Mouse (Mus musculus) cerebellum, adult 2 months (tissue): ENCODE measurements around the gene Nr1d1. TPM values are rescaled to one million over a fixed set of nuclear protein-coding genes. Genes with fewer than 3 reads are reported as not detected.

Experiments
- DNase-seq, 2 experiments: peaks; one replicate each; pipeline ENCODE4 v3.0.0; 2021
- H3K27ac ChIP-seq: fragments of 200-500 bp; 2 replicates; pipeline ENCODE4 v1.5.1; 2012; ENCODE audit warnings: low read length, control low read depth, inconsistent platforms; ENCODE audit not compliant: insufficient read depth
- H3K27me3 ChIP-seq: fragments of 200-500 bp; 2 replicates; pipeline ENCODE4 v1.6.1; 2012; ENCODE audit warnings: inconsistent platforms, mild to moderate bottlenecking, low read length, moderate library complexity; ENCODE audit not compliant: control insufficient read depth, insufficient read depth
- H3K4me1 ChIP-seq: fragments of 200-500 bp; 2 replicates; pipeline ENCODE4 v1.6.1; 2011; ENCODE audit warnings: low read length; ENCODE audit not compliant: control insufficient read depth, insufficient read depth
- H3K4me3 ChIP-seq: fragments of 200-500 bp; replicated peaks from 2 replicates; pipeline ENCODE3; 2011; ENCODE audit warnings: mild to moderate bottlenecking, low read depth, low read length, control low read depth; ENCODE audit not compliant: insufficient read depth
- CTCF ChIP-seq: fragments of 200-500 bp; IDR thresholded peaks from 2 replicates; pipeline ENCODE4 v1.5.1; 2011; ENCODE audit warnings: low read depth, mild to moderate bottlenecking, control low read depth, low read length, moderate library complexity, borderline replicate concordance; ENCODE audit not compliant: insufficient read depth
- POLR2A ChIP-seq: fragments of 200-500 bp; IDR thresholded peaks from 2 replicates; pipeline ENCODE4 v1.6.1; 2011; ENCODE audit warnings: low read length, control low read depth, borderline replicate concordance; ENCODE audit not compliant: insufficient read depth
- WGBS: fragments of 180-500 bp; shearing (Covaris S2); methylation state at CpG from one replicate; pipeline ENCODE4 v1.1.7; 2018; 5-methylcytosine and 5-hydroxymethylcytosine counted together
- polyA plus RNA-seq: library from polyadenylated mRNA; depleted of rRNA; stranded (reverse); fragments of >200 nt; gene quantifications from 2 replicates; pipeline ENCODE4 v1.2.3, GENCODE M21; 2012; rRNA removed

Nr1d1 gene
- polyA plus RNA-seq, 1 experiment: 144 TPM

GRCm38 (mm10) chr11:98730727-98731126 lies 44.4 kb downstream of the Nr1d1 start:
- Histone ChIP-seq H3K4me3 (no peak overlapping the region), H3K4me1 (peaks cover 3% of the 10 kb centered on the region), H3K27ac (peak overlapping the region; percentile 67; the same call in 1 of the 2 replicates), H3K27me3 (no peaks in the 10 kb centered on the region)
- no peak for DNase-seq
- 30% methylated on average over 4 of the region's 4 CpGs for WGBS
- no peak for TF ChIP-seq POLR2A
- no peak for TF ChIP-seq CTCF

DNA sequence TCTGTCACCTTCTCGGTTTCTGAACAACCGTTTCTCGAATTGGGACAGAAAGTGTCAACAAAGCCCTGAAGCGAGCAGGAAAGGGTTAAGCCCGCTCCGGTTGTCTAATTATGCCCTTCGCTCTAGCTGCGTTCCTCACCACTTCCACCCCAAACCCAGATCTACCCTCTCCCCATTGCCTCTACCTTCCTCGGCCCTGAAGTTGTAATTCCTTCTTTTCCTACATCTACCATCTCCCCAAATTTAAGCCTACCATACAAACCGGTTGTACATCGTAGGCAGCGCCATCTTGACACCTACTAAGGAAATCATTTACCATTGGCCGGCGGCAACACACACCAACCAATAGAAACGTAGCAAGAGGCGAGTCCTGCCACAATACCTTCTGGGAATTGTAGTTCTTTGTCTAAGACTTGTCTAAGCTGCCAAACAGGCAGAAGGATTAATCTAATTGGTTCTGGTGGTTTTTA lies 46.0 kb downstream of the Nr1d1 start, which contains the start of gene Med24:
Gene Med24 (minus strand): TSS at position 317 of the 470 bp plus-strand sequence.
- peak within 1 kb of the TSS; percentile 100 for H3K4me3 ChIP-seq
- peak within 1 kb of the TSS; percentile 49; the same call in 1 of the 2 replicates for H3K27ac ChIP-seq
- under 1% methylated on average over 16 of the region's 16 CpGs for WGBS
- H3K4me1 ChIP-seq: peaks cover 3% of the 10 kb centered on the region
- H3K27me3 ChIP-seq: no peaks in the 10 kb centered on the region
- DNase-seq: peak; percentile 89 to 93
- TF ChIP-seq CTCF (no peak), POLR2A (peak; percentile 69; the same call in 1 of the 2 replicates)

DNA sequence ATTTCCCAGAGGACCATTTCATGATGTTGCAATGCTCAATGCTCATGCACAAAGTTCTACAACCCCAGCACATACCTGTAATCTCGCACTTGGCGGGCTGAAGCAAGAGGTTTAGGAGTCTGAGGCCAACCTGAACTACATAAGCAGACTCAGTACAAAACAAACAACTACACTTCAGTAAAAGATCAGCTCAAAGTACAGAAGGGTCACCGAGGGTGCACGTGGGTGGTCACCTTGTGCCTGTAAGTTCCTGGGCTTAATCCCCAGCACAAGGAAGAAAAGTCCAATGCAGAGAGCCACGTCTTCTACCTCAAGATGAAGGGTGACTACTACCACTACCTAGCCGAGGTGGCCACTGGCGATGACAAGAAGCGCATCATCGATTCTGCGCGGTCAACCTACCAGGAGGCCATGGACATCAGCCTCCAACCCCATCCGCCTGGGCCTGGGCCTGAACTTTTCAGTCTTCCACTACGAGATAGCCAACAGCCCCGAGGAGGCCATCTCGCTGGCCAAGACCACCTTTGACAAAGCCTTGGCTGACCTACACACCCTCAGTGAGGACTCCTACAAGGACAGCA lies 49.1 kb downstream of the Nr1d1 start:
- DNase-seq: no peak
- Histone ChIP-seq H3K4me3 (no peak overlapping the region), H3K4me1 (peaks cover 4% of the 10 kb centered on the region), H3K27me3 (no peaks in the 10 kb centered on the region), H3K27ac (no peak overlapping the region)
- 94% methylated on average over 15 of the region's 15 CpGs for WGBS
- TF ChIP-seq POLR2A (no peak), CTCF (no peak)

DNA sequence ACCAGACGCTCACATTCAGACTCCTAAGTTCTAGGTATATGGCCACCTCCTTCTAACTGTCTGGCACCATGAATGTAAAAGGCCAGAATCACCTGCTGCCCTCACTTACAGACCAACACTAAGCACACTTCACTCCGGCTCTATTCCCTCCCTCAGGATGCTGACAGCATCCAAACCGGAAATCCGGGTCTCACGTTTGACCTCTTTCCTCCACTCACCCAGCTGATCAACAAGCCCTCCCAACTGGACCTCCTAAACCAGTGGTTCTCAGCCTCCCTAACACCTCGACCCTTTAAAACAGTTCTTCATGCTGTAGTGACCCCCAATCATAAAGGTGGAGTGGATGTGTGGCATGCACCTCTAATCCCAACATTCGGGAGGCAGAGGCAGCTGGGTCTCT lies 52.0 kb downstream of the Nr1d1 start:
- no peak for TF ChIP-seq POLR2A
- TF ChIP-seq CTCF: no peak
- Histone ChIP-seq H3K4me1 (peaks cover 9% of the 10 kb centered on the region), H3K27me3 (no peaks in the 10 kb centered on the region), H3K4me3 (no peak overlapping the region), H3K27ac (no peak overlapping the region)
- no peak for DNase-seq
- 87% methylated on average over 7 of the region's 7 CpGs for whole genome bisulfite sequencing

DNA sequence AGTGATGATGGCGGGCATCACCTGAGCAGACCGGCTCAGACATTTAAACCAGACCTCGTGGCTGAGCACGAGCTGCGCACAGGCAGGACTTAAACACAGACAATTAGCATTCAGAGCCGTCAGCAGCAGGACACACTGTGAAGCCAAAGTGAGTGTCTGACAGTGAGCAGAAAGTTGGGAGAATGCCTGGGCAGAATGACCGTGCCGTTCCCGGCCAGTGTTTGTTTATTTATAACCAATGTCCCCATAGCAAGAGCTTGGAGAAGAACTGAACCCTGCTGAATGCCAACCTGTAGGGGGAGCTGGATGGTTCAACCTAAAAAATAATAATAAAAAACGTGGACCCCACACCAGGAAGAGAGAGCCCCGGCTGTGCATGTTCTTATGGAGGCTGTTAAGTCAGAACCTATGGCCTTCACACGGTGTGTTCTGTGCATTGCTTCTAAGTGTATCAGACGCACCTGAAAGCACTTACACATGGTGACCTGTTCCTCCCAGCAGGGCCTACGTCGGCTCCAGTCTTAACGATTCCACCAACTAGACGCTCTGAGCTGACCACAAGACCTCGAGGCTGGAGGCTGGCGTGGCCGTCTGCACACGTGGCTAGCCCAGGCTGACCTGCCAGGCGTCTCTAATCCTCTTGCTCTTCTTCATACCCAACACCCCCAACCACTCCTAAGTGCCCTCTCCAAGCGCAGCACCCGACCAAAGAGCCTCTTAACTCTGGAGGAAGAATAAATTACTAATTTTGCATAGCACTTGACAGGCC lies 53.5 kb downstream of the Nr1d1 start:
- WGBS: 21% methylated on average over 24 of the region's 24 CpGs
- Histone ChIP-seq H3K4me1 (peaks cover 12% of the 10 kb centered on the region), H3K27ac (peak overlapping the region; percentile 18; the same call in 1 of the 2 replicates), H3K4me3 (no peak overlapping the region), H3K27me3 (no peaks in the 10 kb centered on the region)
- no peak for TF ChIP-seq POLR2A
- TF ChIP-seq CTCF: no peak
- peak; percentile 68 to 83 for DNase-seq

DNA sequence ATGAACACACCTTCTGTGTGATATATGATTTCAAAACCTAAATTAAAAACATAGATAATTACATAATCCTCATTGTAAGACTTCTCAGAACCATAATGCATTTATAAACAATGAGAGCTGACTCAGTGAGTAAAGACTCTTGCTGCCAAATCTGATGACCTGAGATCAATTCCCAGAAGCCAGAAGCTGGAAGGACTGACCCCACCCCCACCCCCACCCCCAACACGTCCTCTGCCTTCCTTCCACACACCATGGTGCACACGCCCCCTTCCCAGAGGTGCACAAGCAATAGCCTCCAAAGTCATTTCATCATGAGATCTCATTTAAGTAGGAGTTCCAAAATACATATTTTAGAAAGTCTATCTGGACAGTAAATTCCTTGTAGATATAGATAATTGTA lies 54.4 kb downstream of the Nr1d1 start:
- 88% methylated on average over 2 of the region's 2 CpGs for WGBS

More for the DNA sequence above, 54.4 kb downstream of the Nr1d1 start:
- DNase-seq: no peak
- H3K4me1 ChIP-seq: peaks cover 12% of the 10 kb centered on the region
- no peaks in the 10 kb centered on the region for H3K27me3 ChIP-seq
- no peak overlapping the region for H3K4me3 ChIP-seq
- TF ChIP-seq CTCF (no peak), POLR2A (no peak)
- no peak overlapping the region for H3K27ac ChIP-seq

Other genes with a start within 250 kb of the Nr1d1 start
- gene Ikzf3, start 229.3 kb downstream of the Nr1d1 start, polyA plus RNA-seq: 0.07 and 0.10 TPM in 2 replicates
- 0.13 and 0.20 TPM in 2 replicates for gene Zpbp2, start 224.2 kb downstream of the Nr1d1 start, polyA plus RNA-seq
- gene Ormdl3, start 188.0 kb downstream of the Nr1d1 start, polyA plus RNA-seq: 64.6 and 66.8 TPM in 2 replicates
- gene Lrrc3c, start 177.0 kb downstream of the Nr1d1 start, polyA plus RNA-seq: 0.41 TPM in 1 of 2 replicates, not detected in the other
- 0.33 and 0.35 TPM in 2 replicates for gene Gm12355, start 149.7 kb downstream of the Nr1d1 start, polyA plus RNA-seq
- not detected in 2 replicates for gene Gsdma3, start 149.0 kb downstream of the Nr1d1 start, polyA plus RNA-seq
- not detected in 2 replicates for gene Gsdma2, start 128.6 kb downstream of the Nr1d1 start, polyA plus RNA-seq
- 0.13 and 0.28 TPM in 2 replicates for gene Gsdma, start 111.0 kb downstream of the Nr1d1 start, polyA plus RNA-seq
- gene Psmd3, start 92.8 kb downstream of the Nr1d1 start, polyA plus RNA-seq: 205 and 207 TPM in 2 replicates
- gene Csf3, start 74.1 kb downstream of the Nr1d1 start, polyA plus RNA-seq: not detected in 2 replicates
- 105 and 108 TPM in 2 replicates for gene Med24, start 45.9 kb downstream of the Nr1d1 start, polyA plus RNA-seq
- 439 and 447 TPM in 2 replicates for gene Thra, start 34.7 kb downstream of the Nr1d1 start, polyA plus RNA-seq
- gene Msl1, start 20.2 kb upstream of the Nr1d1 start, polyA plus RNA-seq: 99.1 and 103 TPM in 2 replicates
- gene Casc3, start 29.6 kb upstream of the Nr1d1 start, polyA plus RNA-seq: 55.5 TPM in 2 replicates
- gene Rapgefl1, start 61.5 kb upstream of the Nr1d1 start, polyA plus RNA-seq: 56.8 and 58.0 TPM in 2 replicates
- gene Wipf2, start 88.3 kb upstream of the Nr1d1 start, polyA plus RNA-seq: 25.8 and 27.3 TPM in 2 replicates
- gene Cdc6, start 132.5 kb upstream of the Nr1d1 start, polyA plus RNA-seq: 0.30 and 0.36 TPM in 2 replicates
- 13.5 and 15.4 TPM in 2 replicates for gene Rara, start 152.5 kb upstream of the Nr1d1 start, polyA plus RNA-seq
- 1.2 and 2.1 TPM in 2 replicates for gene Gjd3, start 207.7 kb upstream of the Nr1d1 start, polyA plus RNA-seq
- gene Top2a, start 248.9 kb upstream of the Nr1d1 start, polyA plus RNA-seq: 0.11 and 0.25 TPM in 2 replicates